ENCODE assay signal across 20 mouse cellular contexts in genomic region chr16:89854731-89855130, GRCm38 (mm10).
A peak's percentile ranks its signal among the peaks of the same experiment; 100 is the strongest.
DNase-seq lines count a peak whose midpoint lies in the region; ATAC-seq and TF ChIP-seq lines count a peak whose summit lies in the region.
"Had no signal": no experiment of that assay in that cellular context is flagged by ENCODE, and none has a peak within 500 bp of the region (broad histone marks: within the 10 kb centered on the region; RNA-seq: fewer than 3 reads in every experiment).

No protein-coding gene starts in this region.

- no peaks in the 10 kb centered on the region; the same call in 1 of the 2 replicates for H3K36me3 ChIP-seq in hindbrain, postnatal 0 days (ENCODE audit: insufficient read depth, low read length)
- H3K36me3 ChIP-seq in hindbrain, embryonic 12.5 days = peaks cover 10% of the 10 kb centered on the region; the same call in 1 of the 2 replicates
- H3K36me3 ChIP-seq in lung, embryonic 14.5 days (ENCODE audit: insufficient read depth) = no peaks in the 10 kb centered on the region
- H3K36me3 ChIP-seq: forebrain, embryonic 12.5 days; hindbrain, embryonic 15.5 days; stomach, embryonic 15.5 days had no signal

- peak; percentile 53 for DNase-seq in cerebellum, adult 18-20 months
- no peak for DNase-seq in cerebellum, adult 11 months
- DNase-seq in hindbrain, postnatal 0 days (ENCODE audit: low spot score) = peak; percentile 45
- DNase-seq in lung, embryonic 14.5 days = no peak
- DNase-seq in lung, postnatal 10 days = no peak
- peak; percentile 36 for DNase-seq in retina, postnatal 1 day
- no peak for DNase-seq in embryo, embryonic 11 days
- DNase-seq: adrenal gland, postnatal 14 days; heart, adult 18-20 months; kidney, adult 9 months; lung, adult 18-20 months; right cerebral cortex, adult 18-20 months; thymus, postnatal 14 days had no signal

- no peak overlapping the region for H3K4me3 ChIP-seq in hindbrain, postnatal 0 days (ENCODE audit: low read length)
- no peak overlapping the region for H3K4me3 ChIP-seq in hindbrain, embryonic 12.5 days
- H3K4me3 ChIP-seq in lung, embryonic 14.5 days (ENCODE audit: low read depth, low read length) = no peak overlapping the region
- H3K4me3 ChIP-seq: forebrain, embryonic 12.5 days; hindbrain, embryonic 15.5 days; limb, embryonic 12.5 days; megakaryocyte, embryonic 14.5 days; neural tube, embryonic 15.5 days; stomach, embryonic 15.5 days had no signal

- H3K27ac ChIP-seq in hindbrain, postnatal 0 days = no peak overlapping the region
- no peak overlapping the region for H3K27ac ChIP-seq in hindbrain, embryonic 12.5 days
- no peak overlapping the region for H3K27ac ChIP-seq in lung, embryonic 14.5 days (ENCODE audit: low read depth)
- H3K27ac ChIP-seq: forebrain, embryonic 12.5 days; hindbrain, embryonic 15.5 days; limb, embryonic 12.5 days; neural tube, embryonic 15.5 days; stomach, embryonic 15.5 days had no signal

- H3K27me3 ChIP-seq in hindbrain, postnatal 0 days (ENCODE audit: insufficient read depth, low read length) = no peaks in the 10 kb centered on the region
- H3K27me3 ChIP-seq in hindbrain, embryonic 12.5 days = no peaks in the 10 kb centered on the region
- no peaks in the 10 kb centered on the region for H3K27me3 ChIP-seq in lung, embryonic 14.5 days (ENCODE audit: insufficient read depth, low read length)
- H3K27me3 ChIP-seq: forebrain, embryonic 12.5 days; hindbrain, embryonic 15.5 days; limb, embryonic 12.5 days; megakaryocyte, embryonic 14.5 days; neural tube, embryonic 15.5 days; stomach, embryonic 15.5 days had no signal

- H3K9ac ChIP-seq in hindbrain, postnatal 0 days (replicated peaks; ENCODE audit: low read length) = no peak overlapping the region
- H3K9ac ChIP-seq in hindbrain, embryonic 12.5 days = no peak overlapping the region
- H3K9ac ChIP-seq in lung, embryonic 14.5 days = no peak overlapping the region
- H3K9ac ChIP-seq: forebrain, embryonic 12.5 days; hindbrain, embryonic 15.5 days; limb, embryonic 12.5 days; neural tube, embryonic 15.5 days; stomach, embryonic 15.5 days had no signal

- WGBS in hindbrain, postnatal 0 days = 77% methylated on average over 8 of the region's 8 CpGs
- 92% methylated on average over 8 of the region's 8 CpGs for WGBS in hindbrain, embryonic 12.5 days
- WGBS in lung, embryonic 14.5 days = 79% methylated on average over 8 of the region's 8 CpGs

- no peak for ATAC-seq in hindbrain, postnatal 0 days
- no peak for ATAC-seq in hindbrain, embryonic 12.5 days (ENCODE audit: low FRiP score)
- ATAC-seq in lung, embryonic 14.5 days (ENCODE audit: insufficient read depth) = no peak

- H3K4me2 ChIP-seq in hindbrain, postnatal 0 days (ENCODE audit: low read depth, low read length) = no peak overlapping the region
- no peak overlapping the region for H3K4me2 ChIP-seq in hindbrain, embryonic 12.5 days (replicated peaks)
- no peak overlapping the region for H3K4me2 ChIP-seq in lung, embryonic 14.5 days
- H3K4me2 ChIP-seq: forebrain, embryonic 12.5 days; hindbrain, embryonic 15.5 days; limb, embryonic 12.5 days; neural tube, embryonic 15.5 days; stomach, embryonic 15.5 days had no signal

- TF ChIP-seq CTCF in hindbrain, postnatal 0 days (IDR thresholded peaks at IDR 0.05; ENCODE audit: low read depth) = peak; percentile 59
- peak; percentile 27; the same call in 1 of the 2 replicates for TF ChIP-seq CTCF in lung, embryonic 14.5 days (IDR thresholded peaks at IDR 0.05; ENCODE audit: low read depth)

- H3K9me3 ChIP-seq in hindbrain, postnatal 0 days (ENCODE audit: low read length) = no peaks in the 10 kb centered on the region
- no peaks in the 10 kb centered on the region for H3K9me3 ChIP-seq in hindbrain, embryonic 12.5 days (replicated peaks)
- H3K9me3 ChIP-seq in lung, embryonic 14.5 days (ENCODE audit: low read depth, low read length) = no peaks in the 10 kb centered on the region
- H3K9me3 ChIP-seq: forebrain, embryonic 12.5 days; hindbrain, embryonic 15.5 days; limb, embryonic 12.5 days; megakaryocyte, embryonic 14.5 days; neural tube, embryonic 15.5 days; stomach, embryonic 15.5 days had no signal

- no peaks in the 10 kb centered on the region for H3K4me1 ChIP-seq in hindbrain, postnatal 0 days (ENCODE audit: insufficient read depth, low read length)
- H3K4me1 ChIP-seq in hindbrain, embryonic 12.5 days = 0 out of 2 replicates have a peak, but pooled peaks cover 4% of the 10 kb centered on the region
- H3K4me1 ChIP-seq in lung, embryonic 14.5 days (ENCODE audit: insufficient read depth) = 0 out of 2 replicates have a peak, but pooled peaks cover 7% of the 10 kb centered on the region
- H3K4me1 ChIP-seq: forebrain, embryonic 12.5 days; neural tube, embryonic 15.5 days; stomach, embryonic 15.5 days had no signal

Comparison
In these comparisons a context has a peak if more than half of its experiments do, and no peak if none do; other contexts are left out.
1. DNase-seq: peak in cerebellum, adult 18-20 months (2 of 2), hindbrain, postnatal 0 days (single experiment) and retina, postnatal 1 day (single experiment); none in cerebellum, adult 11 months (single experiment), lung, embryonic 14.5 days (single experiment), lung, postnatal 10 days (single experiment) and embryo, embryonic 11 days (single experiment).